Mouse (Mus musculus): ENCODE results near the gene 1700037C18Rik.

Gene 1700037C18Rik

GRCm38 (mm10) chr16:3908537-3909111, at the start of gene 1700037C18Rik, which contains the start of gene Cluap1:
1700037C18Rik (minus strand) TSS chr16:3908689.
Cluap1 (plus strand) TSS chr16:3908801.
- DNase-seq (ENCODE audit: low spot score) = peak; percentile 95

GRCm38 (mm10) chr16:3956369-3956768, 47.9 kb upstream of the 1700037C18Rik start:
- DNase-seq (ENCODE audit: low spot score) = peak; percentile 23

DNA sequence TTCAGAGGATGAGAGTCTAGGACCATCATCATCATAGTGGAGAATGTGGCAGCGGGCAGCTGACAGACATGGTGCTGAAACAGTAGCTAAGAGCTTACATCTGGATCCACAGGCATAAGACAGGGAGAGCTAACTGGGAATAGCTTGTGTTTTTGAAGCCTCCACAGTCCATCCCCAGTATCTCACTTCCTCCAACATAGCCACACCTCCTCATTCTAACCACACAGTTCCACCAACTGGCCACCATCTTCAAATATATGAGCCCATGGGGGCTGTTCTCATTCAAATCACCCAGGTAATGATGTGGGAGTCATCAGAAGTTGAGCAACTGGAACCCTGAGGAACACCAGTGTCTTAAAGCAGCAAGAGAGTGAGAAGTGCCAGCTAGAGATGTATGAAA, 42.7 kb upstream of the 1700037C18Rik start:
- DNase-seq (ENCODE audit: low spot score) = no peak

DNA sequence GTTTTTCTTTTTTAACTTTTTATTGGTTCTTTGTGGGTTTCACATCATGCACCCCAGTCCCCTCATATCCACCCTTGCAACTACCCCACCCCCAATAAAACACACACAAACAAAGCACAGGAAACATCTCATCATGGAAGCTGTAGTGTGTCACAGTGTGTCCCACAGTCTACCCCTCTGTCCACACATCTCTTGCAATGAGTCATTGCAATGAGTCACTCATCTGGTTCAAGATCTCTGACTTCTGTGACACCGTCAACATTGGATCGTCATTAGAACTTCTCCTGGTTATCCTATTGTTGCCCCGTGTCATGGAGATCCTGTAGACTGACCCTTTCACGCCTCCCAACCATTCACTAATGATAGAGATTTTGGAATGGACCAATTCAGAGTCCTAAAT, 26.2 kb upstream of the 1700037C18Rik start:
- no peak for DNase-seq (ENCODE audit: low spot score)

DNA sequence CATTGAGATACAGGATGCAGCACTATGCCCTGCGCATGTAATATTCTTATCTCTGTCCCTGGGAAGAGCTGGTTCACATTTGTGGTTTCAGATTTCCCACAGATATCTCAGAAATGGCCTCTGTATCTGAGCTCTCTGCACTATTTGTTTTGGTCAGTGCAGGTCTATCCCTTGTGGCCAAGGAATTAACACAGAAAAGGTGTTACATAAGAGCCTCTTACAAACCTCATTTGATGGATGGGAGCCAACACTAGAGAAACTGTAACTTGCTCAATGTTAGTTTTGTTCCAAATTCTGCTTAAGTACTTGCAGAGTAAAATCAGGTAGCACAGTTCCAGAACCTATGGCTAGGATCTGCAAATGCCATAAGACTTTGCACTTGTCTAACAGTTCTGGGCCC, 25.6 kb upstream of the 1700037C18Rik start:
- no peak for DNase-seq (ENCODE audit: low spot score)

GRCm38 (mm10) chr16:3933536-3933935, 25.0 kb upstream of the 1700037C18Rik start:
- no peak for DNase-seq (ENCODE audit: low spot score)

DNA sequence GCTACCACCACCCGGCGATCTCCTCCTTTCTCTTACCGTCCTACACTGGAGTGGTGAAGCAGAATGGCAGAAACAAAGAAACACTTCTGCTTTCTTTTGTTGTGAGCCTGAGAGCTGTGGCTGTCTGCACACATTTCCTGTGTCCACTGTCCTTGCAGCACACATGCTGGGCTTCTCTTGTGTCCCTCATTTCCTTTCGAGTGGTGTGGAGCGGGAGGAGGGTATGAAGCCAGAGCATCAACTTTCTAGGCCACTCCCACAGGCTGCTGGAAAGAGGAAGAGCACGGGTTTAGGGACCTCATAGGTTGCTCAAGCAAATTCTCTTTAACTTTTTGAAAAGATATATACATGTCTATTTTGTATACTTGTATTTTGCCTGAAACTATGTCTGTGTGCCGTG, 20.7 kb upstream of the 1700037C18Rik start:
- no peak for DNase-seq (ENCODE audit: low spot score)

DNA sequence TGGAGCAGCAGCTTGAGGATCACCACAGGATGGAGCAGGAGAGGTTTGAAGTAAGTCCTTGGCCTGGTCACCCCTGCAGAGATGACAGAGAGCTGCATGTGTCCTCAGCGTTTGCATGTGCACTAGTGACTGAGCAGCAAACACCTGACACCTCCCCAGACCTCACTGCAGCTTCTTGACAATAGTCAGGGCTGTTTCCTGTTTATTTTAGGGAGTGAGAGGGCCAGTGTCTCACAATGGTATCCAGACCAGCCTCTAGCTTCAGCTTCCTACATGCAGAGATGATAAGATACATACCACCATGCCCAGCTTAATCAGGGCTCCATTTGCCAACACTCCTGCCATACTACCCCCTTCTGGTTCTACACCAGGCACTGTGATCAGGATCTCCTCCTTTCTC, 20.1 kb upstream of the 1700037C18Rik start:
- DNase-seq (ENCODE audit: low spot score) = no peak

GRCm38 (mm10) chr16:3923966-3924365, 15.5 kb upstream of the 1700037C18Rik start:
- DNase-seq (ENCODE audit: low spot score) = no peak

DNA sequence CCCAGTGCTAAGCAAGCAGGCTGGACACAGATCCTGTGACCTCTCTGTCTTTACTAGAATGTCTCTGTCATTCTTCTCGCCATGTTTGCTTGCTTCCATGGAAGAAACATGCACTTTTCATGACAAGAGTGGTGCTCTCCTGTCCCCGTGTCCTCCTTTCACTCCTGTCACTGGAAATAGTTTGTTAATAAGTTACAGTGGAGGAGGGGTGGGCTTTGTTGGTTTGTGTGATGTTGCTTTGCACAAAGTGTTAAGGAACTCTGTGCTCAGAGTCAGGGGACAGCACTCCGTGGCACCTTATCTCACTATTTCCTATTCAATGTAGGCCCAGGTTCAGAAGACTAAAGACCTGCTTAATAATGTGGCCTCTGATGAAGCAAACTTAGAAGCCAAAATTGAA, 15.0 kb upstream of the 1700037C18Rik start:
- no peak for DNase-seq (ENCODE audit: low spot score)

GRCm38 (mm10) chr16:3920756-3921155, 12.3 kb upstream of the 1700037C18Rik start:
- DNase-seq (ENCODE audit: low spot score) = no peak

- DNase-seq (ENCODE audit: low spot score) = no peak
Observed at GRCm38 (mm10) chr16:3909118-3909517, 629 bp upstream of the 1700037C18Rik start.

- no peak for DNase-seq (ENCODE audit: low spot score)
Observed at GRCm38 (mm10) chr16:3907471-3907870, 1.0 kb downstream of the 1700037C18Rik start.

DNA sequence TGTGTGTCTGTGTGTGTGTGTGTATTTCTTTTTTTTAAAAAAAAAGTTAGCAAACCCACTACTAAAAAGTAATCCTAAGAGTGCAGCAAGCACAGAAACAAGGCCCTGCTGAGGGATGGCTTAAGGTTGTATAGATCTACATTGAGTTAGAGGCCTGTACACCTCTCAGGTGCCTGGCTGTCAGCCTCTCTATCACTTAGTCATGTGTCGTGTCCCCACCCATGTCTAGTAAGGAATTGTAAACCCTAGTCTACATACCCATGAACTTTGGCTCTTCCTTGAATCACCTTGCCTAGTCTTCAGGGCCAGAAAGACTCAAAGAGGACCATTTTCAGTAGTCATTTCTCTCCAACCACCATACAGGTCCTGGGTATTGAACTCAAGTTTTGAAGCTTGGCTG, 11.9 kb downstream of the 1700037C18Rik start:
- DNase-seq (ENCODE audit: low spot score) = no peak

- DNase-seq (ENCODE audit: low spot score) = no peak
Observed at GRCm38 (mm10) chr16:3896046-3896445, 12.4 kb downstream of the 1700037C18Rik start.

- peak; percentile 55 for DNase-seq (ENCODE audit: low spot score)
Observed at GRCm38 (mm10) chr16:3895173-3895792, 13.2 kb downstream of the 1700037C18Rik start.

GRCm38 (mm10) chr16:3893739-3894138, 14.8 kb downstream of the 1700037C18Rik start:
- DNase-seq (ENCODE audit: low spot score) = no peak

DNA sequence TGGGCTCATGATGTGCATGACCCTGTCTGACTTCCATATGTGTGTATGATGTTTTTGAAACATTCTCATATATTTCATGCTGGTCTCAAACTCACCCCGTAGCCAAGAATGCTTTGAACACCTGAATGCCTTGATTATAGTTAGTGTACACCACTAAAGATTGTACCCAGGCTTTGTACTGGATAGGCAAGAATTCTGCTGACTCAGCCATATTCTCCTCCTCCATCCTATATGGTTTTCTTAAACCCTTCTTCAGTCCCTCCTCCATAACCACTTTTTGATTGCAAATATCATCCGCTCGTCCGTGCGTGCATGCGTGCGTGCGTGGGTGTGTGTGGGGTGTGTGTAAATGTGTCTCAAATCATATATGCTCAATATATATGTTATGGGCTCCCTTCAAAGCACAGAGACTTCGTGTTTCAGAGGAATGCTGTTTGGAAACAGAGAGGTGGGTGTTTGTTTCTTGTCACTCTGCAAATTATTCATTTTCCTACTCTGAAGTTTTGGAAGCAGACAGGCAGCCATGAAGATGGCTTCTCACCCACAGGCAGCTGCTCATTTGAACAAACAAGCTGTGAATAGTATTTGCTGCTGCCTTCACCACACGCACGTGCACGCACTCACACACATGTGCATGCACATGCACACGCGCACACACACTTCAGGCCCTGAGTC, 16.7 kb downstream of the 1700037C18Rik start:
- DNase-seq (ENCODE audit: low spot score) = no peak

- no peak for DNase-seq (ENCODE audit: low spot score)
Observed at GRCm38 (mm10) chr16:3885065-3885670, 23.3 kb downstream of the 1700037C18Rik start.

DNA sequence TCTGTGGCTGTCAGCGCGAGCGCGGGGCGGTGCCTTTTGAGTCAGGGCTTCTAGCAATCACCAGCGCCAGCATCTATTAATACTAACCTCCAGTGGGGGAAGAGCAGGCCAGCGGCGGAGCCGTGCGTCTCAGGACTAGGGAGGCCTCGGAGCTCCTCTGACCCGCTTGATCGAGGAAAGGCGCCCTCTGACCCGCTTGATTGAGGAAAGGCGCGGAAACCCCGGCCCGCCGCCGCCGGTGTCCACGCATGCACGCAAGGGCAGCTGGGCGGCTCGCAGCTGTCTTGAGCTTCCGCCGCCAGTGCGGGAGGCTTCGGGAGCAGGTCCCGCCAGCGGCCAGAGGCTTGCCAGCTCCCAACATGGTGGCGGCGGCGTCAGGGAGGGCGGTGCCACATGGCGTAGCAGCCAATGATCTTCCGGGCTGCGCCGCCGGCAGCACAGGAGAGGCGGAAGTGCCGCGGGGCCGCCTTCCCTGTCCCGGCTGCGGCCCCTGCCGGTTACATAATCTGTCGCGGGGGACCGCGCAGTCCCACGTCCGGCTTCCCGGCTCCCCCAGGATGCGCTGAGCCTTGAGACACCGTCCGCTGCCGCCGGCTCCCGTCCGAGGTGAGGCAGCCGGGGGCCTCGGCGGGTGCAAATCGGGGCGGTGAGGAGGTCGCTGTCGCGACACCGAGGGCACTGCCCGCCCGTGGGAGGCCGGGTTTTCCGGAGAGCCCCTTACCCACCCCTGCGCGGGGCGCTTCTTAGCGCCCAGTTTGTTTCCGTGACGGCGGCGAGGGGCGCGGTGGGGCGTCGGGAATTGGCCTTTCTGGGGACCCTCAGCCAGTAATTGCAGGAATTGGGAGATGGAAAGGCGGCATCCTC, 24.1 kb downstream of the 1700037C18Rik start, which contains the start of the genes Zfp597 and Gm20695:
Zfp597 (minus strand) TSS at position 361 of the 864 bp plus-strand sequence.
Gm20695 (plus strand) TSS at position 448 of the 864 bp plus-strand sequence.
- peak; percentile 95 for DNase-seq (ENCODE audit: low spot score)

GRCm38 (mm10) chr16:3876346-3876745, 32.1 kb downstream of the 1700037C18Rik start:
- DNase-seq (ENCODE audit: low spot score) = no peak
